Mouse (Mus musculus): Measurements from ENCODE around the gene Glce. TPM values are rescaled to one million over a fixed set of nuclear protein-coding genes. Genes with fewer than 3 reads are reported as not detected.
A peak's percentile ranks its signal among the peaks of the same experiment; 100 is the strongest.

Gene Glce
- polyA plus RNA-seq, 1 experiment from 2014 or later: 17.3 TPM

- WGBS: under 1% methylated on average over 59 of the region's 59 CpGs
These were observed 656 bp downstream of the Glce start for GRCm38 (mm10) chr9:62121551-62122447.

GRCm38 (mm10) chr9:62118754-62119153, 3.7 kb downstream of the Glce start:
- Histone ChIP-seq H3K4me1 (replicated peaks) (peaks cover 29% of the 10 kb centered on the region), H3K36me3 (no peaks in the 10 kb centered on the region), H3K27me3 (no peaks in the 10 kb centered on the region), H3K27ac (replicated peaks) (no peak overlapping the region), H3K9me3 (no peaks in the 10 kb centered on the region), H3K9ac (0 out of 2 replicates have a peak overlapping the region, but pooled peaks have one; percentile 9), H3K4me2 (peak overlapping the region; percentile 6; the same call in 1 of the 2 replicates), H3K4me3 (no peak overlapping the region)
- ATAC-seq (ENCODE audit: low read depth): no peak
- WGBS: 23% methylated on average over 3 of the region's 3 CpGs

More at GRCm38 (mm10) chr9:62121551-62122447, 656 bp downstream of the Glce start:
- peak overlapping the region; percentile 97 for H3K9ac ChIP-seq
- H3K27me3 ChIP-seq: no peaks in the 10 kb centered on the region
- ATAC-seq (ENCODE audit: low read depth): peak; percentile 74
- H3K4me3 ChIP-seq: peak overlapping the region; percentile 90
- no peaks in the 10 kb centered on the region for H3K36me3 ChIP-seq
- H3K27ac ChIP-seq (replicated peaks): peak overlapping the region; percentile 96
- H3K4me2 ChIP-seq: peak overlapping the region; percentile 85
- no peaks in the 10 kb centered on the region for H3K9me3 ChIP-seq
- peaks cover 29% of the 10 kb centered on the region for H3K4me1 ChIP-seq (replicated peaks)

GRCm38 (mm10) chr9:62115826-62116225, 6.6 kb downstream of the Glce start:
- no peak overlapping the region for H3K27ac ChIP-seq (replicated peaks)
- no peak for ATAC-seq (ENCODE audit: low read depth)
- no peaks in the 10 kb centered on the region for H3K27me3 ChIP-seq
- H3K9ac ChIP-seq: no peak overlapping the region
- H3K9me3 ChIP-seq: no peaks in the 10 kb centered on the region
- H3K36me3 ChIP-seq: no peaks in the 10 kb centered on the region
- H3K4me1 ChIP-seq (replicated peaks): peaks cover 16% of the 10 kb centered on the region
- H3K4me3 ChIP-seq: no peak overlapping the region
- 81% methylated on average over 3 of the region's 3 CpGs for WGBS
- no peak overlapping the region for H3K4me2 ChIP-seq

- ATAC-seq (ENCODE audit: low read depth): no peak
- H3K4me2 ChIP-seq: no peak overlapping the region
- no peaks in the 10 kb centered on the region for H3K4me1 ChIP-seq (replicated peaks)
- no peaks in the 10 kb centered on the region for H3K27me3 ChIP-seq
- H3K9me3 ChIP-seq: no peaks in the 10 kb centered on the region
- no peak overlapping the region for H3K4me3 ChIP-seq
- H3K9ac ChIP-seq: no peak overlapping the region
- no peaks in the 10 kb centered on the region for H3K36me3 ChIP-seq
- 86% methylated on average over 1 of the region's 1 CpGs for WGBS
- no peak overlapping the region for H3K27ac ChIP-seq (replicated peaks)
These were observed 25.9 kb downstream of the Glce start for GRCm38 (mm10) chr9:62096603-62097002.

GRCm38 (mm10) chr9:62091604-62092003, 30.9 kb downstream of the Glce start:
- Histone ChIP-seq H3K27ac (replicated peaks) (no peak overlapping the region), H3K4me2 (no peak overlapping the region), H3K9ac (no peak overlapping the region), H3K9me3 (no peaks in the 10 kb centered on the region), H3K36me3 (no peaks in the 10 kb centered on the region), H3K4me3 (no peak overlapping the region), H3K4me1 (replicated peaks) (no peaks in the 10 kb centered on the region), H3K27me3 (no peaks in the 10 kb centered on the region)
- no peak for ATAC-seq (ENCODE audit: low read depth)
- 86% methylated on average over 5 of the region's 5 CpGs for WGBS

- Histone ChIP-seq H3K4me3 (no peak overlapping the region), H3K4me2 (no peak overlapping the region), H3K9ac (no peak overlapping the region), H3K27ac (replicated peaks) (no peak overlapping the region), H3K9me3 (no peaks in the 10 kb centered on the region), H3K4me1 (replicated peaks) (0 out of 2 replicates have a peak, but pooled peaks cover 6% of the 10 kb centered on the region), H3K27me3 (no peaks in the 10 kb centered on the region), H3K36me3 (peaks cover 12% of the 10 kb centered on the region)
- 91% methylated on average over 2 of the region's 2 CpGs for WGBS
- ATAC-seq (ENCODE audit: low read depth): no peak
These were observed 36.9 kb downstream of the Glce start for GRCm38 (mm10) chr9:62085548-62085947.

- no peak for ATAC-seq (ENCODE audit: low read depth)
These were observed 37.6 kb downstream of the Glce start for GRCm38 (mm10) chr9:62084896-62085295.

GRCm38 (mm10) chr9:62082986-62083385, 39.5 kb downstream of the Glce start:
- 82% methylated on average over 2 of the region's 2 CpGs for WGBS
- H3K4me3 ChIP-seq: no peak overlapping the region
- no peak for ATAC-seq (ENCODE audit: low read depth)

More at GRCm38 (mm10) chr9:62084896-62085295, 37.6 kb downstream of the Glce start:
- 85% methylated on average over 4 of the region's 4 CpGs for WGBS
- peaks cover 11% of the 10 kb centered on the region; the same call in 1 of the 2 replicates for H3K4me1 ChIP-seq (replicated peaks)
- no peak overlapping the region for H3K4me2 ChIP-seq
- no peaks in the 10 kb centered on the region for H3K9me3 ChIP-seq
- no peaks in the 10 kb centered on the region for H3K27me3 ChIP-seq
- no peak overlapping the region for H3K27ac ChIP-seq (replicated peaks)
- no peak overlapping the region for H3K4me3 ChIP-seq
- peaks cover 12% of the 10 kb centered on the region for H3K36me3 ChIP-seq
- no peak overlapping the region for H3K9ac ChIP-seq

GRCm38 (mm10) chr9:62081542-62081941, 40.9 kb downstream of the Glce start:
- no peak for ATAC-seq (ENCODE audit: low read depth)
- H3K9ac ChIP-seq: no peak overlapping the region
- 41% methylated on average over 3 of the region's 3 CpGs for WGBS

More at GRCm38 (mm10) chr9:62082986-62083385, 39.5 kb downstream of the Glce start:
- Histone ChIP-seq H3K27me3 (no peaks in the 10 kb centered on the region), H3K4me2 (no peak overlapping the region), H3K9ac (no peak overlapping the region), H3K9me3 (no peaks in the 10 kb centered on the region), H3K27ac (replicated peaks) (no peak overlapping the region), H3K36me3 (peaks cover 12% of the 10 kb centered on the region), H3K4me1 (replicated peaks) (peaks cover 11% of the 10 kb centered on the region; the same call in 1 of the 2 replicates)

GRCm38 (mm10) chr9:62080028-62080760, 42.3 kb downstream of the Glce start:
- Histone ChIP-seq H3K9me3 (no peaks in the 10 kb centered on the region), H3K36me3 (peaks cover 8% of the 10 kb centered on the region), H3K27me3 (no peaks in the 10 kb centered on the region), H3K9ac (no peak overlapping the region), H3K4me3 (no peak overlapping the region), H3K27ac (replicated peaks) (no peak overlapping the region), H3K4me1 (replicated peaks) (peaks cover 11% of the 10 kb centered on the region; the same call in 1 of the 2 replicates), H3K4me2 (no peak overlapping the region)
- ATAC-seq (ENCODE audit: low read depth): no peak

More at GRCm38 (mm10) chr9:62081542-62081941, 40.9 kb downstream of the Glce start:
- Histone ChIP-seq H3K27ac (replicated peaks) (no peak overlapping the region), H3K4me3 (no peak overlapping the region), H3K36me3 (peaks cover 12% of the 10 kb centered on the region), H3K4me1 (replicated peaks) (peaks cover 11% of the 10 kb centered on the region; the same call in 1 of the 2 replicates), H3K27me3 (no peaks in the 10 kb centered on the region), H3K4me2 (no peak overlapping the region), H3K9me3 (no peaks in the 10 kb centered on the region)

GRCm38 (mm10) chr9:62062234-62062633, 60.2 kb downstream of the Glce start:
- Histone ChIP-seq H3K9me3 (no peaks in the 10 kb centered on the region), H3K9ac (no peak overlapping the region), H3K4me2 (no peak overlapping the region), H3K27ac (replicated peaks) (no peak overlapping the region), H3K4me3 (no peak overlapping the region), H3K4me1 (replicated peaks) (0 out of 2 replicates have a peak, but pooled peaks cover 7% of the 10 kb centered on the region), H3K27me3 (no peaks in the 10 kb centered on the region), H3K36me3 (peaks cover 18% of the 10 kb centered on the region)
- 94% methylated on average over 3 of the region's 3 CpGs for WGBS
- no peak for ATAC-seq (ENCODE audit: low read depth)

- peaks cover 18% of the 10 kb centered on the region for H3K36me3 ChIP-seq
- no peak overlapping the region for H3K4me2 ChIP-seq
- no peak for ATAC-seq (ENCODE audit: low read depth)
- H3K9ac ChIP-seq: no peak overlapping the region
- no peak overlapping the region for H3K27ac ChIP-seq (replicated peaks)
- H3K27me3 ChIP-seq: no peaks in the 10 kb centered on the region
- 83% methylated on average over 2 of the region's 2 CpGs for WGBS
- H3K4me1 ChIP-seq (replicated peaks): 0 out of 2 replicates have a peak, but pooled peaks cover 7% of the 10 kb centered on the region
- no peak overlapping the region for H3K4me3 ChIP-seq
- no peaks in the 10 kb centered on the region for H3K9me3 ChIP-seq
These were observed 62.0 kb downstream of the Glce start for GRCm38 (mm10) chr9:62060431-62060830.
